Mouse (Mus musculus): ENCODE data around the gene Opn1sw.

The Opn1sw gene

GRCm38 (mm10) chr6:29388052-29388518 lies at the start of gene Opn1sw:
Gene Opn1sw, minus strand, starts transcription at chr6:29388468.
- DNase-seq (ENCODE audit: low spot score) = no peak

- DNase-seq (ENCODE audit: low spot score) = peak; percentile 33
These were observed 48.2 kb upstream of the Opn1sw start for GRCm38 (mm10) chr6:29436461-29436934.

DNA sequence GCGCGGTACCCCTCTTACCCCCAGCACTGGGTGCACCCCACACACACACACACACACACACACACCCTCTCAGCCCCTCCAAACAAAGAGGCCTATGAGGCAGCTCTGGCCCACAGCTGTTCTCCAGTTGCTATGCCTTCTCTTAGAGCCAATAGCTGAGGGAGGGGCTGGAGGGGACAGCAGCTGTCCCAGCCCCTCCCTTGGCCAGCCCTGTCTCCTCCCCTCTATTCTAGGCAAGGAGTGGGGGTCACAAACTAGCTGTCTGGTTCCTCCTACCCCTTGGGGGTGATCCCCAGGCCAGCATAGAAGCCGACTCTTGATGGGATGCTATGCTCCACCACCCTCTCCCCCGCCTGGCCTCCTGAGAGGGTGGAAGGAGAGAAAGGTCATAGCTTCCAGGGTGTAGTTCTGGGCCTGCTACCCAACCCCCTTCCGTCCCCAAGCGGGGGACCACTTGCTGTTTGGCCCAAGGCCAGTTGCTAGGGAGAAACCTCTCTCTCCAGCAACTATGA lies 47.7 kb upstream of the Opn1sw start:
- no peak for DNase-seq (ENCODE audit: low spot score)

DNA sequence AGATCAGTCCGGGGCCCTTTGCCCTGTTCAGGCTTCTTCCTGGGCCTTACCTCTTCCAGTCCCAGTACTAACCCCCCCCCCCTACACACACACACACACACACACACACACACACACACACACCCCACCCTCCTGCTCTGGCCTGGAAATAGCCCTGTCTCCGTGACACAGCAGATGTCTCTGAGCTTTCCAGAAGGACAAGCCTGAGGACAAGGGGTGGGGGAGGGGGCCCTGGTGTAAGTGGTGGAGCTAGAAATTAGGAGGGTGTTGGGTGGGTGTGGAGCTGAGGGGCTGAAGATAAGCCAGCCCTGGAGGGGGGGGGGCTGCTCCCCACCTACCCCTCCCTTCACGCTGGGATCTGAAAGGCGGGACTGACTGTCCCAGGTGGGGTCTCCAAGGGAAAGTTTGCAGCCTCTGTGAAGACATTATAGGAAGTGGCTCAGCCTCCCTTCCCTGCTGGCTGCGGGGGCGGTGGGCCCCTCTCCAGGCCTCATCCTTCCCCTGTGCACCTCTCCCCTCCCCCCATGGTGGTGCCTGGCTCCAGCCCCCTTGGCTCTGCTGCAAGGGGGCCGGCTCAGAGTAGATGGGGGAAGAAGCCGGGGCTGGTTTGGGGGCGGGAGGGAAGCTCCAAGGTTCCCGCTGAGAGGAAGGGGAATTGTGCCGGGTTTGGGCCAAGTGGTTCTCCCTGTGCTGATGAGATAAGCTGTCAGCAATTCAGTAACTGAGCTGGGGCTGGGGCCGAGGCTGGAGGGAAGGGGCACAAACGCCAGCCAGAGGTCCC lies 46.8 kb upstream of the Opn1sw start:
- DNase-seq (ENCODE audit: low spot score) = no peak

- DNase-seq (ENCODE audit: low spot score) = no peak
These were observed 45.8 kb upstream of the Opn1sw start for GRCm38 (mm10) chr6:29433804-29434795.

GRCm38 (mm10) chr6:29433038-29433803 lies 45.0 kb upstream of the Opn1sw start, which contains the start of gene Flnc:
Gene Flnc, plus strand, starts transcription at chr6:29433256.
- DNase-seq (ENCODE audit: low spot score) = no peak

DNA sequence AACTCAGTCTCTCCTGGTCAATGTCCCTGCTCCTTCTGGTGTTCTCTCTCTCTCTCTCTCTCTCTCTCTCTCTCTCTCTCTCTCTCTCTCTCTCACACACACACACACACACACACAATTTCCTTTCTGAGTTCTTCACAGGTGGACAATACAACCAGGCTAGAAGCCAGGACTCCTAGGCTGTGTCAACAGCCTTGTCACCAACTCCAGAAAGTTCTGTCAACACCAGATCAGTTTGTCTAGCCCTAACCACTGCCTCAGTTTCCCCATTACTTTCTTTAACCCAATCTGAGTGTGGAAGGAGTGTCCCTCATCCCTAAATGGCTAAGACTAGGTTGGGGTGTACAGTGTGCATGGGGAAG lies 44.4 kb upstream of the Opn1sw start:
- no peak for DNase-seq (ENCODE audit: low spot score)

- DNase-seq (ENCODE audit: low spot score) = no peak
These were observed 43.9 kb upstream of the Opn1sw start for GRCm38 (mm10) chr6:29432156-29432555.

DNA sequence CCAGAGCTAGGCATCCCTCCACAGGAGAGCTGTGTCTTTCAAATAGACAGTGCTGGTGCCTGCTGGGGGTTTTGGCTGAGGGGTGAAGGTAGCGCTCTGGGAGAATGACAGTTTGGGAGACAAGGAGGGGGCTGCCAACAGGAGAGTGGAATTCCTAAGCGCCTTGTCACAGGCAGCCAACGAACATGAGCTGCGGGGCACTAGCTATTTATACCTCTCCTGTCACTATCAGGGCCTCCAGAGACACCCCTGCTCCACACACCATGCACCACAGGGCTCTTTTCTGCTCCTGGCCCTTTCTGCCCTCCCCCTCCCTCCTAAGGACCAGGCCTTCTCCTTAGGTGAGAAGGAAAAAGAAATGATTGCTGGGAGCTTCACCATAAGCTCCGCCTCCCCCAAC lies 43.2 kb upstream of the Opn1sw start:
- no peak for DNase-seq (ENCODE audit: low spot score)

DNA sequence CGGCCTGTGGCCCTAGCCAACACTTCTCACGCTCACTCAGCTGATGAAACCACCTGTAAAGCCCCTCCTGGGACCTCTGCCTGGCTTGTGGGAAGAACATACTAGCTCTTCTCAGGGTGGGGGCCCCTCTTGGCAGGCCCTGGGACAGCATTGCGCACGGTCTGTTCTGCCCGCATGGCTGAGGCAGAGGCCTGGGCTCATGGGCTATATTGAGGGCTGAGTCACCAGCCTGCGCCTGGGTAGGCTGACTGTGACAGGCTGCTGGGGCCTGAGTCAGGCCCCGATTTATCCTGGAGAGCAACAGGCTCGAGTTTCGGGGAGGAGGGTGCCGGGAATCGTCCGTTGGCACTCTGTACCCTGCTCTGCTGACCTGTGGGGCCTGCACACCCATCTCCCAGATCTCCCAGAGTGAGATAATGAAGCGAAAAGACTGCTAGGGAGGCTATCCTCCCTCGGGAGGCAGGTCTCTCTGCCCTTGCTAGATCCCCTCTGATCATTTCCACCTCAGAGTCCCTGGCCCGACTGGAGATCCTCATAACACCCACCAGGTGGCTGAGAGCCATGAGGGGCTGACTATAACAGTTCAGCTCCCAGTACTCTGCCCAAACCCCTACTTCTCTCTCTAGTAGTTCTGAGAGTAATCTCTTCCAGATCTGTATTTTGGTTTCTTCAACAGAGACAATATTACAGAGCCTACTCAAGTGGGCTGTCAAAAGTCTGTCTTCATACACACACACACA lies 42.6 kb upstream of the Opn1sw start:
- DNase-seq (ENCODE audit: low spot score) = no peak

DNA sequence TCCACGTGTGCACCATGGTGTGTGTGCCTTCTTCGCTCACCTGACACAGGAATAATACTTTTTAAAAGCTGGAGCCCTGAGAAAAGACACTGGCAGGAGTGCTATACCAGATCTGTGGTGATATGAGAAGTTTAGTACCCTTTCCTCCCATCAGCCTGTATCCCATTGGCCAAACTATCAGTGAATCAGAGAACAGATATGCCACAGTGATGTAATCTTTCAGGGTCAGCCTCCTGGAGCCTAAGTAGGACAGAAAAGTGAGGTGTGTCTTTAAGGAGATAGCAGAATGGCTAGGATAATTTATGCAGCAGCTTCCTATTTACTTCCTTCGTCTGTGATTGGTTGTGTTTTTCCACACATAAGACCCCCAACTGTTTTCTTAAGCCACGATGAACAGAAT lies 39.9 kb upstream of the Opn1sw start:
- DNase-seq (ENCODE audit: low spot score) = no peak

GRCm38 (mm10) chr6:29426331-29426730 lies 38.1 kb upstream of the Opn1sw start:
- DNase-seq (ENCODE audit: low spot score) = no peak

DNA sequence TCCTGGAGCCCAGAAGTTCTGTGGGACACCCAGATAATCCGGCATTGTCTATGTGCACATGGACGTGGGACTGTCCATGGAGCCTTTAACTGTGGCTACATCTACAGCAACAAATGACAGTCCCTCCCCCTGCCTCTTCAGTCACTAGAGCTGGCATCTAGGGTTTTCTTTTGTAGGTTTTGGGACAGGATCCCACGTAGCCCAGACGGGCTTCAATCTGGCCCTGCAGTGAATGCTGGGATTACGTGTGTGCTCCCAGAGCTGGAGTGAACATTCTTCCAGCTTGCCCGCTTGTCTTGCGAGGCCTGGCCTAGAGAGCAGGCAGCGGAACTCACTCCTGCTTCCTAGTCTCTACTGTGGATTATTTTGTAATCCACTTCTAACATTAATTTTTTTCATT lies 36.9 kb upstream of the Opn1sw start:
- no peak for DNase-seq (ENCODE audit: low spot score)

- DNase-seq (ENCODE audit: low spot score) = no peak
These were observed 32.3 kb upstream of the Opn1sw start for GRCm38 (mm10) chr6:29420596-29420995.

GRCm38 (mm10) chr6:29415446-29415845 lies 27.2 kb upstream of the Opn1sw start:
- DNase-seq (ENCODE audit: low spot score) = no peak

DNA sequence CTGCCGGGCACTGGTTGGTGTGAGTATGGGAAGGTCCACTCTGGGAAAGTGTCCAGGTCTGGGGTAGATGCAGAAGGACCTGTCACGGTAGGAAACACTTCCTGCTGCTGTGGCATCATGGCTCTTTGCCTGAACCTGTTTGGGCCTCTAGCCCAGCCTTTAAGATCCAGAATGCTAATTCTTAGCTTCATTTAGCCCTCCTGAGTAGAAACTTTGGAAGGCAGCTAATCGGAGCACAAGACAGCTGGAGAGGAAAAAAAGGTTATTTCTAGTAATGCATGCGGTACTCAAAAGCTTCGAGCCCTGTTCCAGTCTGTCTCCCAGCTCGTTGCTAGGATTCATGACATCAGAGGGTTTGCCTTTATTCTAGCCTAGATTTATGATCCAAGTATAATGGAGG lies 18.1 kb upstream of the Opn1sw start:
- DNase-seq (ENCODE audit: low spot score) = no peak

DNA sequence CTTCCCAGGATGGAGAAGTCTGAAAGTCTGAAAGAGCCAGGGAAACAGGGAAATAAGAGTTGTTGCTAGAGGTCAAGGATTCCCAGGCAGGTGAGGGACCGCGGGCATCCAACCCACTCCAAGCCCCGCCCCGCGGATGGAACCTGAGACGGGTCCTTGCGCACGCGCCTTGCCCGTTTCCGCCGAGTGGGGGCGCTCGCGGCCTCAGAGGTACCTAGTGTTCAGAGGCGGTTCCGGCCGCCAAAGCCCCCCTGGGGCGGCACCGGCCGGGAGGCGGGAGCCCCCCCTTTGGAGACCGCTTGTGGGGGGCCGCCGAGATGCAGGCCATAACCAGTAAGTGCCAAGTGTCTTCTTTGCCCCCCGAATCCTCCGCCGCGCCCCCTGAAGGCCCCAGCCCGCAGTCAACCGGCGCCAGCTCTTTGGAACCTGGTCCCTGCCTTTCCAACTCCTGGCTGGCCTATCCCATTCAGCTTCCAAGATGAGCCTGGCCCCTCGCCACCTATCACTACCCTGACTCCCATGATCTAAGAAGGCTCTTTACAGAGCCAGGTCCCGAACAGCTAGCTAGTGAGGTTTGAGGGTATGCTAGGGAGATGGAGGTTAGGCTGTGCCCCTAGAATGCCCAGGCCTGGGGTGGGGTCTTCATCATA lies 14.6 kb upstream of the Opn1sw start:
- peak; percentile 39 for DNase-seq (ENCODE audit: low spot score)

DNA sequence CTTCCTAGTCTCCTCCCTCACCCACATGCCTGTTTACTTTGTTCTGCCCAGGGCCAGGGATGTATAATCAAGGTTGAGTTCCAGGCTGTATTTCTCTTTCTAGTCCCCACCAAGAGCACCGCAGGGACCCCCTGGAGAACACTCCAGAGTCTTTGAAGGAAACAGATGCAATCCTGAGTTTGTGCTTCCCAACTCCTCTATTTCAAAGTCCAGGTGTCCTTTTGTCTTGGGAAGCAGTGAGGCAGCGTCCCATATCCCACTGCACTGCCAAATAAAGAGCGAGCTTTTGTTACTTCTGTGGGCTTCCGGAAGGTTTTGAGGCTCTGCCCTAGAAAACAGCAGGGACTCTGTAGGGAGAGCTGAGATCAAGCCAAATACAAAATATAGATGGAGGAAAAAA lies 11.6 kb upstream of the Opn1sw start:
- DNase-seq (ENCODE audit: low spot score) = no peak

DNA sequence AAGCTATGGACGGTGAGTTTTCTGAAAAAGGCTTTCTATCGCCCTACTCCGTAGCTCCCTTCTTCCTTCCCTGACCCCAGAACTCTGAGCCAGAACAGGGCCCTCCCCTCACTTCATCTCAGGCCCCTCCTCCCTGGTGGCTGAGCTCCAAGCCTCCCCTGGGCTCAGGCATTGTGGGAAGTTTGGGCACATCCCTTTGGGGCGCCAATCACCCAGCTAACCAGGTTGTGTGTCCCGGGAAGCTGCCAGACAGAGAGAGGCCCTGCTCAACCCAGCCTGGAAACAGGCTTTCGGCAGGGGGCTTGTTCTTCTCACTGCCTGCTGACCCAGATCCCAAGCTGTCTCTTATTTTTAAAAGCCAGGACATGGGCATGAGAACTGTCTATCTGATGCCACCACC lies 9.3 kb upstream of the Opn1sw start:
- peak; percentile 40 for DNase-seq (ENCODE audit: low spot score)

- DNase-seq (ENCODE audit: low spot score) = no peak
These were observed 8.7 kb upstream of the Opn1sw start for GRCm38 (mm10) chr6:29396714-29397540.
